Mouse (Mus musculus): ENCODE measurements around the gene Babam2.

GRCm38 (mm10) chr5:31787201-31787600, 89.7 kb downstream of the Babam2 start:
- TF ChIP-seq CTCF (IDR thresholded peaks at IDR 0.05; ENCODE audit: control insufficient read depth, insufficient read depth, low read length) = no peak
- no peak for TF ChIP-seq POLR2A (IDR thresholded peaks at IDR 0.05; ENCODE audit: borderline replicate concordance, control insufficient read depth, low read depth, low read length)

Measured in bone marrow, adult 2 months (tissue).